Mouse (Mus musculus) layer of hippocampus, adult 9-11 months (tissue): ENCODE data around the gene Ankrd55.

Experiments
- DNase-seq: peaks from one replicate; pipeline ENCODE4 v3.0.0; 2022

The Ankrd55 gene

DNA sequence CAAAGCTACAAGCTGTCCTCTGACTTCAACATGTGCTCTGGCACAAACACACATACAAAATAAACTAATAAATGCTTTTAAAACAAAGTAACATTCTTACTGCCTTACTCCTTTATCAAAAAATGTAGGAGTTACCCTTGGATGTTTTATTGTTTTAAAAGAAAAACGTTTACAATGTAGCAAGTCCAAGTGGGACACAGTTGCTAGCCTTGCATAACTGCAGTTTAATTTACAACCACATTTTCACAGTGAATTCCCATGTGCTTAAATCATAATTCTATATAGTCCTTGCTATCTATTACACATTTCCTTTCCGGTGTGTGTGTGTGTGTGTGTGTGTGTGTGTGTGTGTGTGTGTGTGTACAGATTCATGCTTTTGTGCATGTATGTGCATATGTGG, 57.3 kb downstream of the Ankrd55 start:
- no peak for DNase-seq

DNA sequence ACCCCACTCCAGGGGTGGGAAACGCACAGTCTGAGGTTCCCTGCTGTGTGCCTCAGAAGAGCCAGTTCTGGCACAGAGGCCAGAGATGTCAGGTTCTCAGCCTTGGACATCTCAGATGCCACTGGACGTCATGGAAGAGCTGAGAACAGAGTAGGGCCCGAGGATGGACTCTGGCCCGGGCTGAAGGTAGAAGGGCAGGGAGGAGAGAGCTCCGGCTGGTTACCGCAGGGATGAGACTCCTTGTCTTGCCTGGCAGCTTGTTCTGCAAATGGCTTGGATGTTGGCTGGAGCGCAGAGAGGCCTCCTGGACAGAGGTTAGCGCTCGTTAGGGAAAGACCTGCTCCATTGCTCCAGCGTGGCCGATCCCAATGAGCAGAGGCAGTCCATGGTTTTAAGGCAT, 57.8 kb downstream of the Ankrd55 start:
- DNase-seq = no peak

DNA sequence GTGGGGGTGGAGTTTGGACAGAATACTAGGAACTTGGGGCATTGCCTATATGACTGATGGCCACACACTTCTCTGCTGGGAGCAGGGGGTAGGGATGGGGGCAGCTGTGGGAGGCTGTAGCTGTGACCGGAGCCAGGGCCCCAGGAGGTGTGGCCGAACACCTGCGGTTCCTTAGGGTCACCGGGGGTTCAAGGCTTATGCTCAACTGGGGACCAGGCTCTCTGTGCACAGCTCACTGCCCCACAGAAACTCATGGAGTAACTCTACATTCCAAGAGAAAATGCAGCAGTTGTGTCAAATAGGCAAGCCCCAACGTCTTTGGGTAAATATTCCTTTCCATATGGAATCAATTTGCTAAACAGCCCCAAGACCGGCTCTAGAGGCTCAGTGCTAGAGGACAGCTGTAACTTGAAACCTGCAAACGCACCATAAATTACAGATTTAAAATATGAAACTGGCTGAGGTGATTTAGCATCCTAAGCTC, 58.5 kb downstream of the Ankrd55 start:
- DNase-seq = no peak

DNA sequence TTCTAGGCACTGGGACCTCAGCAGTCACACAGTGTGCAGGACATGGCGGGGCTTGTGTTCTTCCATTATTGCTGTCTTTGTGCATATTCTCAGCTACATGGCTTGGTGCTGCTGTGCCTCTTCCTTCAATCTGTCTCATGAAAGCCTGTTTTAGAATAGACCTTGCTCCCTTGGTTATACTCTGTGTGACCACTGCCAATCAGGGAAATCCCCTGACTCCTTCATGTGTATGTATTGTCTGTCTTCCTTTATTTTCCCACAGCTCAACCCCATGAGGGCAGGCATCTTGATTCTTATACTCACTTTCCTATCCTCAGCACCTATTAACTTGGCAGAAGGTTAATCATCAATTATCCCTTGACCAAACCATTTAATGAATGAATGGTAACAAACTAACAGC, 60.0 kb downstream of the Ankrd55 start:
- no peak for DNase-seq

DNA sequence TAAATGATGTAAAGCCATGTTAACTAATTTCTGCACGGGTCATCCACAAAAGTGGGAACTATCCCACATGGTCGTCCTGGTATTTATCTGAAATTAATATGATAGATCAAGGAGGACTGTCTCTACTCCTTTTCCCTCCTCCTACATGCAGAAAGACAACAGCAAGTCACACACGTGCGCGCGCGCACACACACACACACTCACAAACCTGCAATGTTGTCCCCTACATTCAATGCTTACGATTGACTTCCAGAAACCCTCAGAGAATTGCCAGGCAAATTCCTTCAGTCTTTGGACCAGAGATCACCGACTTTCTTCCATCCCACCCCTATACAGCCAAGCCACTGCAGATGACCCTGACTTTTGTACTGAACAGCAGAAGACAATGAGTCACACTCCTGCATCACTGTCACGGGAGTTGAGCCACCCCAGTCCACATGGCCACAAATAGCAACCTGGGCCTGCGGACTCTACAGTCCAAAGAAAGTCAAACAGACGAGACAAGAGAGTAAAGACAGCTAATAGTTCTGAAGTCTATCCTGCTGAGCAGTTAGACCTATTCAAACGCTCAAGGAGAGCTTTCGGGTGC, 60.7 kb downstream of the Ankrd55 start:
- DNase-seq = no peak

DNA sequence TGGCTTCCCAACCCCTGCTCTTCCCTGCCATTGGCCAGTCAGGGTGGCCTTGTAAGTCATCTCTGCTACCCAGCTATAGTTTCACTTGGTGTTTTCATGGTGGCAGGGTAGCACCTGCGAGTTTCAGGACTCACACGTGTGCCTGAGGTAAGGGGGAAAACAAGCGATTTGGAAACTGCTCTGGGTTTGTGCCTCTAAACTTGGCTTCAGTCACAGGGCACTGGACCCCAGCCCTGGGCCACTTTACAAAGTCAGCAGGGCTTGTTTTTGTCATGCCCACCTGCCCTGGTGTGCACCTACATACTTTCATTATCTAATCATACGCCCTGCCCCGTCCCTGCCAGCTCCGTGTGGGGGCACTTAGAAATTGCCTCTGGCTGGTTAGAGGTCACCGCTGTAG, 61.2 kb downstream of the Ankrd55 start:
- DNase-seq = no peak

DNA sequence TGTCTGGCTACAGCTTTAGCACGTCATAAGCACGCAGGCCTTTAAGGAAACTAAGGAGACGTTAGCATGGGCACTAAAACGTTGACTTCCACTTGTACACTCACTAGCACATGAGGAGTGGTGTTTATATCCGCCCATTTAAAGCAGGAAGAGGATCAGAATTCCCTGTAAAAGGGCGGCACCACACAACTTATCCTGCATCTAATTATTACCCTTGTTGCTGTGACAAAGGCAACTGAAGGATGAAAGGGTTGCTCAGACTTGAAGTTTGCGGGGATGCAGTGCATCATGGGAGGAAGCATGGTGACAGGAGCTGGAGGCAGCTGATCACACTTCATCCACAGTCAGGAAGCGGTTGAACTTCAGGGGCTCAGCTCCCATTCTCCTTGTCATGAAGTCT, 63.7 kb downstream of the Ankrd55 start:
- DNase-seq = no peak

DNA sequence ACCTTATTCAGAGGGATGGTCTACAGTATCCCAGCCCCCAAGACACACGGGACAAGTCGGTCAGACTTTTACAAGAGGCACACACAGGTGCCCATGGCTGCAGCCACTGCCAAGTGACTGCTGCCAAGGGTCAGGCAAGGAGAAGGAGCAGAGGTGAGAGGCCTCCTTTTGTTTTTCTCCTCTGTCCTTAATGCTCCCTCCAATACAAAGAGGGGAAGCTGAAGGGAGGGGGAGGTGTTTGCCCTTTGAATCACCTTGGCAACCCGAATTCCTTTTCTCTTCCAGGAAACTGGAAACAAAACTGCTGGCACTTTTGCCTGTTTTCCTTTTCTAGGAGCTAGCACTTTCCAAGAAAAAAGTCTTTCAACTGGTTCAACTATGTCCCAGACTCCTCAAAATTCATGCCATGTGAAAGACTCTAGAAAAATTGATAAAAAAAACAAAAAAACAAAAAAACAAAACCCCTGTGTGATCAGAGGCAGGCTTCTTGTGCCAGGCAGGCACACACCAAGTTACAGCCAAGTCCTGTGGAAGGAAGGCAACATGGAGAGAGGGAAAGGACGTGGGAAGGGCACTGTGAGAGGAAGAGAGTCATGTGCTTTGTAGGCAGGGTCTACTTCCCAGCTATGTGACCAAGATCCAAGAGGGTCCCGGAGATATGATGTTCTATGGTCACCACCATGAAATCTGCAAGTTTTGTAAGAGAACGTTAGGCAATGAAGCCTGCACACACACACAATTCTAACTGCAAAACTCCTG, 66.0 kb downstream of the Ankrd55 start:
- no peak for DNase-seq

DNA sequence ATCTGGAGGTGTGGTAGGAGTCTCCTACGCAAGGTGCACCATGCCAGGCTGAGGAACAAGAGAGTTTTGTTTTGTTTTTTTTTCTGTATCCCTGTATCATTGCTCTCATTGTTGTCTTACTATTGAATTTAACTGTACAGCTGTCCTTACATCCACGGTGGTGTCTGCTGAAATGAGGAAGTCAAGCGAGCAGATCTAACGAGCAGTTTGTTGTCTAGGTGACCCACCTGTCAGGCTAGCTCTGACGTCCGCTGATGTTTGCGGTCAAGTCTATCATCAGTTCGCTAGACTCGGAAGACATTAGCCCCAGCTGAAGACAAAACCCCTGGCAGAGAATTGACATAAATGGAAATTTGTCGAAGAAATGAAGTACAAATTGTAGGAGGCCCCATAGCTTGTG, 66.7 kb downstream of the Ankrd55 start:
- DNase-seq = no peak

DNA sequence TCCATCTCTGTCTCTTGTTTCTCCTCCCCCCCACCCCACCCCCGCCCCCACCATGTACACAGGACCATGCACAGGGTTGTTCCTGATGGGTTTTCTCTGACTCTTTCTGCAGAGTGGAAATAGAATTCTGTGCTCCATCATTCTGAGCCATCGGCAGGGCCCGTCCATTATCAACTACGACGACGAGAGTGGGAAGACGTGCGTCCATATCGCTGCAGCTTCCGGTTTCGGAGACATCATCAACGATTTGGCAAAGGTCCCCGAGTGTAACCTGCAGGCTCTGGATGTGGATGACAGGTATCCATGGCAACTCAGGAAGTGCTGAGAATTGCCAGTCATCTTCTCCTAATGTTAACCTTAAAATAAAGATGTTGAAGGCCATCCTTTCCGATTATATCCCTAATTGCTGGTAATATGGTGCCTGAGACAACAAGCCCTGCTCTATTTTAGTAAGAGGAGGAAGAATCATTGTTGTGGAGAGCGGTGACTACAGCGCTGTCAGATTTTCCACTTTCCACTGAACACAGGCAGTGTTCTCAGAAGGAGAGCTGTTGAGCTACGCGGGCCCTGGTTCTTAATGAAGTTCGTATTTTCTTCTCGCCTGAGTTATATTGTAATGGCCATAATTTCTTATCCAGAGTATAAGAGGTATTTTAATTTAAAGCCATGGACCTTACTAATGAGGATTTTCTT, 67.7 kb downstream of the Ankrd55 start:
- no peak for DNase-seq

DNA sequence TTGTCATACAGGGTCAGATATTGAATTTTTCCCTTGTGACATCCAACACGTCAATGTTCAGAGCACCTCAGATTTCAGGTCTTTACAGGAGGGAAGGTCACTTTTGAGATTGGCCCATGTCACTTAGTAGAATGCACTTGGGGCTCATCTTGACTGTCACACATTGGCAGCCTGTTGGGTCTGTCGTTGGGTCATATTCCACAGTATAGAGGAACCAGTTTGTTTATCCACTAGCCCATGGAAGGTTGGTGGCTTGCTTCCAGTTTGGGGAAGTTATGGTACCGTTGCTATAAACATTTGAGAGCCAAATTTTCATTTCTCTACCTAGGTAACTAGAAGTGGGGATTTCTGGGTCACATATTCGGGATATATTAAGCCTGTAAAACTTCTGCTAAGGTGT, 73.3 kb downstream of the Ankrd55 start:
- no peak for DNase-seq

DNA sequence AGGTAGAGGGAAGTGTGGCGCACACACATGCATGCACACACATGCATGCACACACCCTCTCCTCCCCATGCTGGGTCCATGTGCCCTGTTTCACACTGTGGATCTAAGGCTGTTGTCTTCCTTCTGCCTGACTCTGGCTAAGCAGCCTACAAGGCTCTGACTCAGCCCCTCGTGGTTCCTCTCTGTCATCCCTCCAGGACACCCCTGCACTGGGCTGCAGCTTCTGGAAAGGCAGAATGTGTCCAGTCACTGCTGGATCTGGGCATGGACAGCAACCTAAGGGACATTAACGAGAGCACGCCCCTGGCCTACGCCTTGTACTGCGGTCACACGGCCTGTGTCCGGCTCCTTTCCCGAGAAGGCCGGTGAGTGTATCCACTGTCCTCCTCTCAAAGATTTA, 75.0 kb downstream of the Ankrd55 start:
- peak; percentile 29 for DNase-seq

DNA sequence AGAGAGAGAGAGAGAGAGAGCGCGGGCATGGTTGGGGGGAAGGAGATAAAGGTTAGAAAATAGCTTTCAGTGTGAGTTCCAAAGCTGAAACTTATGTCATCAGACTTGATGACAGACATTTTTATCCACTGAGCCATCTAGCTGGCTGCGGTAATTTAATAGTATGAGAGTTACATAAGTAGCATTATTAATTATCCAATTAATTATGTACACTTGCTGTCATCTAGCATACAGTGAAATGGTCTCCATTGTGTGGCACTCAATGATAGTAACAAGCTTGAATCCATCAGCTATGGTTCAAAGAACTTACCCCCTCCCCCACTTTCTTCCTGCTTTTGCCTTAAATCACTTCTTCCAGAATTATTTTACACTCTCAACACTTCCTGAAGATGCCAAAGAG, 75.5 kb downstream of the Ankrd55 start:
- DNase-seq = no peak

DNA sequence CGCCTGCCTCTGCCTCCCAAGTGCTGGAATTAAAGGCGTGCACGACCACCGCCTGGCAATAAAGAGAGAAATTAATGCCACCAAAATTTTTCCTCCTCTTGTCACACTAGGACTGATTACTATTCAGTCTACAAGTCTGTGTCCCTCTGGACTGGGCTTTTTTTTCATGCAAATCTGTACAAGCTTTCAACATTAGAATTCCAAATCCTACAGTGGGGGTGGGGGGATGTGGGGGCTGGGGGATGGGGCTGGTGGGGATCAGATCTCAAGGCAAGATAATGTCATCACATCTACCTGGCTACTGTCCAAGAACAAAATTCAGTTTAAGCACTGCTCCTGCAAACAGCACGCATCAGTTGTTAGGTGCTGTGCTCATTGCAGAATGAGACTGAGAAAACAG, 76.4 kb downstream of the Ankrd55 start:
- no peak for DNase-seq

DNA sequence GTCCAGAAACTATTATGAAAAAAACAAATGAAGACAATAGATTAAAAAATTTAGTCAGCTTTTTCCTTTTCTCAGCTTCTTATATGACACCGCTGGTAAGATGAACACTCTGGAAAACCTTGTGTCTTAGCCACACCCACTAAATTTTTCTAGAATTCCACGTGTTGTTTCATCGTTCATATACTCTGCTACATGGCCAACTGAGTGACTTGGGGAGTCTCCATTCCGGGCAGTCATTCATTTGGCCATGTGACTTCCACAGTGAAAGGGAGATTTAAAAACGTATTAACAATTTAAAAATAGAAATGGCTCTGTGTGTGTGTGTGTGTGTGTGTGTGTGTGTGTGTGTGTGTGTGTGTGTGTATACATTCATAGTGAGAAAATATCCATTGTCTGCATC, 77.1 kb downstream of the Ankrd55 start:
- DNase-seq = no peak

DNA sequence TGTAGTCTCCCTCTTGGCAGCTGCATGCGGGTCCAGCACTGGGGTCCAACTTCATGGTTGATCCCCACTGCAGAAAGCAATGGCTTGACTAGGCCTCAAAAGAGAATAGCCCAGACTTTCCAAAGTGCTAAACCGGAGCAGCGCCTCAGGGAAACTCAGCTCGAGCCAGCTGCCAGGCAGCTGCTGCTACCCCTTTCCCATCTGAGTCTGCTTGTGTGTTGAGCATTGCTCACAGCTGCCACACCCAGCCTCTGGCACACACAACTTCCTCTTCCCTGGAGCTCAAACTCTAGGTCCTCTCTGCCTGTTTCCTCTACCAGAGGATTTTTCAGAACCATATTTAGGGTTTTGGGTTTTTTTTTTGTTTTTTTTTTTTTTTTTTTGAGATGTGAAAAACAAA, 77.5 kb downstream of the Ankrd55 start:
- DNase-seq = peak; percentile 19

DNA sequence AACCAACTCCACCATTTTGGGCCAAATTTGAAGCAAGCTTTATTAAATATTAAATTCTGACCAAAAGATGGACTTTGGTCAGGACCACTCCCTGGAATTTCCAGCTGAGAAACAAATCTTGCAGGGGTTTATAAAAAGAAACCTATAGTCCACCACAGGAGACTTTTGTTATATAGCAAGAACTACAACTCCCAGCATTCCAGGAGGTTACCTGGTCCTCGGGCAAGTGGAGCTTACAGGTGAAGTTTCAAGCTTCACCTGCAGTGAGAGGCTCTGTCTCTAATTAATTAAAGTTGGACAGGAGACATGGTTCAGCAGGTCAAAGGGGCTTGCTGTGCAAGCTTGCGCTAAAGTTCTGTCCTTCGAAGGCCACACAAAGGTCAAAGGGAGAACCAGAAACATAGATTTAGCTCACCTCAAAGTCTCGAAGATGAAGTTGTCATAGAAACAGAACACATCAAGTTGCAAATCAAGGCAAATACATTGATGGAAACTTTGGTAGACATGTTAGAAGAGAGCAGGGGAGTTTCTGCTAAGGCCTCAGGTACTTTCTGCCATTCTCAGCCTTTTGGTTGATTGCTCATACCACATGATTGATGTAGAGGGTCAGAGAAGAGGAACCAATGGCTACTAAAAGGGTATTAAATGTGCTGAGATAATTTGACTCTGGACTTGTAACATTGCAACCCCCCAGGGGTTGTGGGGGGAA, 78.2 kb downstream of the Ankrd55 start:
- DNase-seq = no peak

DNA sequence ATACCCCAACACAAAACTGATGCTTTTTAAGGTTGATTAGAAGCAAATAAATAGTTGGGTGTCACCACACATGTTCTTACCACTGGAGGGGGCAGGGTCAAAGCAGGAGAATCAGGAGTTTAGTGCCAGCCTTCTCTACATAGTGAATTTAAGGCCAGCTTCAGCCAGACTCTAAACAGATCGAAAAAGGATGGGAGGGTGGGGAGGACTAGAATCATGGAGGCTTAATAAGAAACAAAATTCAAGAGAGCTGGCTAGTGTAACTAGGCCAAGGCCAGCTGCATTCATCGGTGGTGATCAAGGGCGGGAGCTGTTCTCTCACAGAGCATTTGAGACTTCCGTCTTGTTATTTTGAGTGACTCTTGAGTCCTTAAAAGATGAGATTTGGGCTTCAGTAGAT, 83.5 kb downstream of the Ankrd55 start:
- no peak for DNase-seq

DNA sequence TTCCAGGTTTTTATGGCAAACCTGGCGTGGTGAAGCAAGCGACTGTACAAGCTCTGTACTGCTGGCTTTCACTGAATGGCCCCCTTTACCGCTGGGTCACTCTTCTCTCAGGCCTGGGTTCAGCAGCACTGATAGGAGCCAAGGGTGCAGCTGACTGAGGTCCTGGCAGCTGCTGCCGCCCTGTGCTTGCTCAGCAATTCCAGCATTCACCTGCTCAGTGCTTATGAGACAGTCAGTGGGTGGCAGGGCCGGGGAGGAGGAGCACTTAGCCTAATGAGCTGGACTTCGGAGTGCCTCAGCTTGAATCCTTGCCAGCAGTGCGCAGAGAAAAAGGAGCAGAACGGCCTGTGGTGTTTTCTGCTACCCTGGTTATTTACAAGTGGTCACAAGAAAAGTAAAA, 87.5 kb downstream of the Ankrd55 start:
- peak; percentile 15 for DNase-seq

DNA sequence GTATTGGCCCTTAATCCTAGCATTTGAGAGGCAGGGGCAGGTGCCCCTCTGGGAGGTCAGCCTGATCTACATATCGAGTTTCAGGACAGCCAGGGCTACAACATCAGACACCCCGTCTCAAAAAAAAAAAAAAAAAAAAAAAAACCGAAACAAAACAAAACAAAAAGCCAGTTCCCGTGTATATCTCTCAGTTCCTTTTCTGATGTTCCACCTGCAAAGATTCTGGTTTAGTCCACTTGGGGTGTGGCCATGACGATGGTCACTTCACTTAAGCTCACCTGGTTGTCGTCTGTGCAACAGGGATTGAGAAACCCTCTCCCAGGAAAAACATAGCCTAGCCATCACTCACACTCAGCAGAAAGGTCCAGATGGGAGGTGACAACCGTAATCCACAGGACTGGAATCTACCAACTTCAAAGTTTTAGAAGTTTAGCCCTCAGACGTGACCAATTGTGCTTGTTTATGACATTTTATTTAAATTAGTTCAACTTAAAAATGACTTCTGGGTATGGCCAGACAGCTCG, 90.6 kb downstream of the Ankrd55 start:
- DNase-seq = no peak

DNA sequence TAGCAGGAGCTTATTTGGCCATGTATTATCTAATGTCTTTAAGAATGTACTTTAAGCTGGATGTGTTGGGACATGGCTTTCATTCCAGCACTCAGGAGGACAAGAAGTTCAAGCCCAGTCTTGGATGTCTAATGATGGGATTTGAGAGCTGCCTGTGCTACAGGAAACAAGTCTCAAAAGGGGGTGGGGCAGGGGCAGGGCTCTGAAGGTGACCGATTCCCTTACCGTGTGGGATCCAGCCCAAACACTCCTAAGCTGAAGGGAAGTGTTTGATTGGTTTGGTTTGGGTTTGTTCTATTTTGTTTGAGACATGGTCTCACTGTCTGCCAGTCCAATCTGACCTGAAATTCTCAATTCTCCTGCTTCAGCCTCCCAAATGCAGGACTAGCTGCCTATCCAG, 93.2 kb downstream of the Ankrd55 start:
- no peak for DNase-seq

DNA sequence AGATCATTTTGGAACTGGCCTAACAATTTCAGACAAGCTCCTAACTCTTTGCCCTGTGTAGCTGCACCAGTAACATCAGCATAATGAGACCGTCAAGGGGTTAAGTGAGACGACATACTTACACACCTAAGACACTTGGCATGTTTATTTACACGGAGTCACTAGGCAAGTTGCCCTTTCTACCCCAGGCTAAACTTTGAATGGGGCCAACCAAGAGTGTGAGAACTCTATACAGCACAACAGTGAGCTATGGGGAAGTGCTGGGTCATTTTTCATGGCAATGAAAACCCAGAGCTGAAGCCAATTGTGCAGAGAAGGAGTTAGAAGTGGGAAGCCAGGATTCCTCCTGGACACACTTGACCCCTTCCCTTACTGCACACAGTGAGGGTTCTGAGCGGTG, 94.2 kb downstream of the Ankrd55 start:
- DNase-seq = no peak

DNA sequence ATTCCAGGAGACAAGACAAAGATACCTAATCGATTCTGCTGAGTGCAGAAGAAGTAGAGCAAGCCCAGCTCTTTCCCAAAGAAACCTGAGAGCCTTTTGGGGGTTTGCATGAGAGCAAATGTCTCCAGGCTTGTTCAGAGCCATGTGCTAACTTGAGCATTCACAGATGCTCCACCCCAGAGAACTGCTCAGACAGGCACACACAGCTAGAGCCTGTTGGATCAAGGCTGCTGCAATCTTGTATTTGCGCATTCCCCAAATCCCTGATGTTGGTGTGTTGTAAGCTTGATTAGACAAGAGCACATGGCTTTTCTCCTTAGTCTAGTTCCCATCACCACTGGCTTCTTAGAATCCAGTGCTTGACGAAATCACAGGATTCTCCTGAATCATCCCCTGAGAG, 94.7 kb downstream of the Ankrd55 start:
- no peak for DNase-seq
